Mouse (Mus musculus): Measurements from ENCODE around the gene Sgsm2.

DNA sequence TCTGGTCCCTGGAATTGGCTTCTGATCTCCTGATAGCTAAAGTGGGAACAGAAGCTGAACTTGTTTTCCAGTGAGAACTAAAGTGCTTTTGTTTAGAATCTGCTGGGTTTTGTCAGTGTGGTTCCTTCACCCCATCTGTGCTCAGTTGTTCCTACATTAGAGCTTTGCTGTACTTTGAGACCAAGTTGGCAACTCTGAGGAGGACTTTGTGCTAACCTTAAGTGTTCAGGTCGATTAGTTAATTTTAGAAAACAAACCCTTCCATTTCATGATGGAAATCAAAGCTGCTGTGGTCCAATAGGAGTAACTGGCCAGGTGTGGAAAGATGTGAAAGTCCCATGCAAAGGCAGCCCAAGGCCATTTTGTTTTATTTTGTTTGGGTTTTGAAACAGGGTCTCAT is 75.9 kb downstream of the Sgsm2 start:
- TF ChIP-seq CTCF (IDR thresholded peaks at IDR 0.05) (no peak), POLR2A (IDR thresholded peaks at IDR 0.05; ENCODE audit: insufficient read depth, low read depth, low read length) (no peak)
